Mouse (Mus musculus) lung, postnatal 0 days (tissue): ENCODE measurements around the gene Acadvl. TPM values are rescaled to one million over a fixed set of nuclear protein-coding genes. Genes with fewer than 3 reads are reported as not detected.

ENCODE experiments used
- ATAC-seq: fragments of 200-750 bp; cut with Nextera tagmentation; 2 replicates; pipeline ENCODE4 v1.8.0; 2017; ENCODE audit warnings: moderate library complexity
- DNase-seq: peaks from one replicate; pipeline ENCODE4 v3.0.0-alpha.2; 2016; ENCODE audit warnings: low spot score
- H3K27ac ChIP-seq: fragments of 300-500 bp; sonication (generic); 2 replicates; pipeline ENCODE4 v1.5.1; 2014; ENCODE audit warnings: antibody characterized with exemption, mild to moderate bottlenecking, low read length, mixed read lengths
- H3K27me3 ChIP-seq: fragments of 300-500 bp; sonication (generic); replicated peaks from 2 replicates; pipeline ENCODE4 v1.6.1; 2014; ENCODE audit warnings: low read length, mixed read lengths; ENCODE audit not compliant: insufficient read depth
- H3K36me3 ChIP-seq: fragments of 300-500 bp; sonication (generic); 2 replicates; pipeline ENCODE4 v1.6.1; 2014; ENCODE audit warnings: low read length, mixed read lengths; ENCODE audit not compliant: insufficient read depth
- H3K4me1 ChIP-seq: fragments of 300-500 bp; sonication (generic); 2 replicates; pipeline ENCODE4 v1.6.1; 2014; ENCODE audit warnings: antibody characterized with exemption, low read depth, low read length, mixed read lengths; ENCODE audit not compliant: insufficient read depth
- H3K4me2 ChIP-seq: fragments of 300-500 bp; sonication (generic); replicated peaks from 2 replicates; pipeline ENCODE4 v1.6.1; 2014; ENCODE audit warnings: low read depth, mild to moderate bottlenecking, low read length, moderate library complexity, mixed read lengths
- H3K4me3 ChIP-seq: fragments of 300-500 bp; sonication (generic); 2 replicates; pipeline ENCODE4 v1.5.1; 2014; ENCODE audit warnings: low read depth, low read length
- H3K9ac ChIP-seq: fragments of 300-500 bp; sonication (generic); replicated peaks from 2 replicates; pipeline ENCODE4 v1.6.1; 2014; ENCODE audit warnings: low read depth, mild to moderate bottlenecking
- H3K9me3 ChIP-seq: fragments of 300-500 bp; sonication (generic); 2 replicates; pipeline ENCODE4 v1.6.1; 2016; ENCODE audit warnings: low read length, mixed read lengths
- CTCF ChIP-seq: IDR thresholded peaks from 2 replicates; pipeline ENCODE4 v1.5.1; 2016; ENCODE audit warnings: antibody characterized with exemption, mild to moderate bottlenecking
- EP300 ChIP-seq: IDR thresholded peaks from 2 replicates; pipeline ENCODE4 v1.6.1; 2016; ENCODE audit warnings: antibody characterized with exemption, mild to moderate bottlenecking, control low read depth
- WGBS: fragments of 180-500 bp; shearing (Covaris S2); extraction: QIAGEN DNeasy Blood & Tissue Kit; methylation state at CpG from one replicate; pipeline ENCODE4 v1.1.7; 2014; 5-methylcytosine and 5-hydroxymethylcytosine counted together
- polyA plus RNA-seq: library from polyadenylated mRNA; unstranded; fragments of >200 nt; fragmentation: Nextera tagmentation; extraction: Ambion mirVana; gene quantifications from 2 replicates; pipeline ENCODE4 v1.2.1, GENCODE M21; 2015

Acadvl gene
- polyA plus RNA-seq, 1 experiment from 2014 or later, result 92.0 TPM

GRCm38 (mm10) chr11:69991711-69992110, 23.5 kb downstream of the Acadvl start:
- H3K27me3 ChIP-seq, result no peaks in the 10 kb centered on the region
- H3K4me3 ChIP-seq, result peak overlapping the region; percentile 66
- ATAC-seq, result no peak
- WGBS, result under 1% methylated on average over 15 of the region's 15 CpGs
- H3K36me3 ChIP-seq, result peaks cover 9% of the 10 kb centered on the region; the same call in 1 of the 2 replicates
- H3K4me2 ChIP-seq, result peak overlapping the region; percentile 57
- no peak for DNase-seq
- H3K27ac ChIP-seq, result peak overlapping the region; percentile 87
- no peaks in the 10 kb centered on the region for H3K9me3 ChIP-seq
- peaks cover 9% of the 10 kb centered on the region; the same call in 1 of the 2 replicates for H3K4me1 ChIP-seq
- peak overlapping the region; percentile 92 for H3K9ac ChIP-seq
- no peak for TF ChIP-seq CTCF
- no peak for TF ChIP-seq EP300

GRCm38 (mm10) chr11:69990850-69991691, 24.1 kb downstream of the Acadvl start, which contains the start of gene Gabarap:
Gabarap (plus strand) TSS chr11:69991143.
- Histone ChIP-seq H3K9me3 (no peaks in the 10 kb centered on the region), H3K36me3 (peaks cover 9% of the 10 kb centered on the region; the same call in 1 of the 2 replicates), H3K27ac (peak within 1 kb of the TSS; percentile 87), H3K4me1 (peaks cover 9% of the 10 kb centered on the region; the same call in 1 of the 2 replicates), H3K4me3 (peak within 1 kb of the TSS; percentile 66), H3K9ac (peak within 1 kb of the TSS; percentile 92), H3K4me2 (peak within 1 kb of the TSS; percentile 57), H3K27me3 (no peaks in the 10 kb centered on the region)
- WGBS, result 0% methylated on average over 40 of the region's 40 CpGs
- ATAC-seq (peak; percentile 78), DNase-seq (peak; percentile 99)
- TF ChIP-seq EP300, result peak; percentile 87
- peak; percentile 8; the same call in 1 of the 2 replicates for TF ChIP-seq CTCF

GRCm38 (mm10) chr11:69989949-69990348, 25.3 kb downstream of the Acadvl start:
- Histone ChIP-seq H3K27me3 (no peaks in the 10 kb centered on the region), H3K4me3 (no peak overlapping the region), H3K4me2 (no peak overlapping the region), H3K27ac (peak overlapping the region; percentile 87), H3K9ac (no peak overlapping the region), H3K4me1 (peaks cover 9% of the 10 kb centered on the region; the same call in 1 of the 2 replicates), H3K36me3 (peaks cover 14% of the 10 kb centered on the region; the same call in 1 of the 2 replicates), H3K9me3 (no peaks in the 10 kb centered on the region)
- ATAC-seq (no peak), DNase-seq (peak; percentile 13)
- 84% methylated on average over 8 of the region's 8 CpGs for whole genome bisulfite sequencing
- TF ChIP-seq CTCF (no peak), EP300 (no peak)

- TF ChIP-seq CTCF, result no peak
- TF ChIP-seq EP300, result no peak
- Histone ChIP-seq H3K4me3 (no peak overlapping the region), H3K36me3 (peaks cover 13% of the 10 kb centered on the region; the same call in 1 of the 2 replicates), H3K4me2 (no peak overlapping the region), H3K9me3 (no peaks in the 10 kb centered on the region), H3K27ac (no peak overlapping the region), H3K9ac (no peak overlapping the region), H3K27me3 (no peaks in the 10 kb centered on the region), H3K4me1 (peaks cover 18% of the 10 kb centered on the region; the same call in 1 of the 2 replicates)
- ATAC-seq (no peak), DNase-seq (no peak)
- WGBS, result 87% methylated on average over 8 of the region's 8 CpGs
These were observed 30.8 kb downstream of the Acadvl start for GRCm38 (mm10) chr11:69984431-69984830.

GRCm38 (mm10) chr11:69983377-69983776, 31.8 kb downstream of the Acadvl start:
- no peak for TF ChIP-seq EP300
- no peak for TF ChIP-seq CTCF
- Histone ChIP-seq H3K9me3 (no peaks in the 10 kb centered on the region), H3K4me1 (peaks cover 22% of the 10 kb centered on the region; the same call in 1 of the 2 replicates), H3K4me3 (no peak overlapping the region), H3K4me2 (peak overlapping the region; percentile 94; the same call in 1 of the 2 replicates), H3K27ac (peak overlapping the region; percentile 21; the same call in 1 of the 2 replicates), H3K9ac (no peak overlapping the region), H3K27me3 (no peaks in the 10 kb centered on the region), H3K36me3 (peaks cover 13% of the 10 kb centered on the region; the same call in 1 of the 2 replicates)
- WGBS, result 69% methylated on average over 4 of the region's 4 CpGs
- DNase-seq, result no peak
- no peak for ATAC-seq

- H3K4me2 ChIP-seq, result peak overlapping the region; percentile 94
- H3K9ac ChIP-seq, result no peak overlapping the region
- DNase-seq (no peak), ATAC-seq (no peak)
- 20% methylated on average over 5 of the region's 5 CpGs for WGBS
- H3K27ac ChIP-seq, result peak overlapping the region; percentile 21; the same call in 1 of the 2 replicates
- no peaks in the 10 kb centered on the region for H3K9me3 ChIP-seq
- no peak overlapping the region for H3K4me3 ChIP-seq
- H3K36me3 ChIP-seq, result peaks cover 13% of the 10 kb centered on the region; the same call in 1 of the 2 replicates
- no peaks in the 10 kb centered on the region for H3K27me3 ChIP-seq
- H3K4me1 ChIP-seq, result peaks cover 22% of the 10 kb centered on the region; the same call in 1 of the 2 replicates
- no peak for TF ChIP-seq CTCF
- no peak for TF ChIP-seq EP300
These were observed 32.3 kb downstream of the Acadvl start for GRCm38 (mm10) chr11:69982877-69983276.
